Mouse (Mus musculus): ENCODE data around the gene Gale.

DNA sequence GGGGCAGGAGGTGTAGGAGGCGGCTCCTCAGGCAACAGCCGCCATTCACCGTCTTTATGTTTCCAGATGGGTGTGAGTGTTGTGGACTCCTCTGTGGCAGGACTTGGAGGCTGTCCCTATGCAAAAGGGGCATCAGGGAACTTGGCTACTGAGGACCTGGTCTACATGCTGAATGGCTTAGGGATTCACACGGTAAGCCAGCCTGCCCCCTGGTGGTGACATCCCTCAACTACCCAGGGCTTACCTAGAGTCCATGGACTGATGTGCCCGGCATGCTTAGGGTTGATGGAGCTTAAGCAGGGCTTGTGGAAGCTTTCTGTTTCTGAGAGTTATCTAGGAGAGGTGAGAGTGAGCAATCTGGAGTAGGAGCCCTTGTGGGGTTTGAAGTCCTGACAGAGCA, 2.8 kb upstream of the Gale start:
- TF ChIP-seq GATA1 (IDR thresholded peaks at IDR 0.05; ENCODE audit: borderline replicate concordance, low read length) (no peak), FLI1 (IDR thresholded peaks at IDR 0.05; ENCODE audit: low read length) (no peak)

Data from megakaryocyte, embryonic 14.5 days (primary cell).